In genomic region chr11:6585748-6586147, GRCm38 (mm10) we compare ENCODE assay signal across 37 mouse cellular contexts. TPM values are rescaled to one million over a fixed set of nuclear protein-coding genes. Genes with fewer than 3 reads are reported as not detected.
DNase-seq lines count a peak whose midpoint lies in the region; ATAC-seq and TF ChIP-seq lines count a peak whose summit lies in the region.
"Had no signal": no experiment of that assay in that cellular context is flagged by ENCODE, and none has a peak within 500 bp of the region (broad histone marks: within the 10 kb centered on the region; RNA-seq: fewer than 3 reads in every experiment).

No protein-coding gene starts in this region.

- no peak for TF ChIP-seq EP300 in CH12.LX (IDR thresholded peaks at IDR 0.05; ENCODE audit: low read length)
- no peak for TF ChIP-seq EP300 in liver, postnatal 0 days (IDR thresholded peaks at IDR 0.05; ENCODE audit: low read depth)

- no peak overlapping the region for H3K9ac ChIP-seq in CH12.LX (ENCODE audit: insufficient read depth, low read depth)
- peak overlapping the region; percentile 32; the same call in 1 of the 2 replicates for H3K9ac ChIP-seq in liver, embryonic 12.5 days
- no peak overlapping the region for H3K9ac ChIP-seq in liver, postnatal 0 days (replicated peaks)
- H3K9ac ChIP-seq: forebrain, embryonic 15.5 days; limb, embryonic 12.5 days; neural tube, embryonic 12.5 days; stomach, embryonic 15.5 days had no signal

- dilution Hi-C loops in CH12.LX (cut with MboI; ENCODE audit: extremely low pct_ligation_motif_present, extremely low pct_unique_long_range_greater_than_20kb, low sequenced_read_pairs): no loop called here

- TF ChIP-seq POLR2A in CH12.LX (IDR thresholded peaks at IDR 0.05; ENCODE audit: low read depth, low read length): no peak
- no peak for TF ChIP-seq POLR2A in bone marrow, adult 2 months (IDR thresholded peaks at IDR 0.05; ENCODE audit: borderline replicate concordance, control insufficient read depth, low read depth, low read length)

- no peak for TF ChIP-seq CTCF in CH12.LX (conservative IDR thresholded peaks at IDR 0.05 in 1 of 2, IDR thresholded peaks at IDR 0.05 in 1 of 2; ENCODE audit: low read depth in 2 of 2, low read length in 2 of 2)
- TF ChIP-seq CTCF in bone marrow, adult 2 months (IDR thresholded peaks at IDR 0.05; ENCODE audit: control insufficient read depth, insufficient read depth, low read length): no peak
- TF ChIP-seq CTCF in liver, postnatal 0 days (IDR thresholded peaks at IDR 0.05; ENCODE audit: low read depth): no peak

- no peak overlapping the region for H3K4me2 ChIP-seq in CH12.LX (ENCODE audit: insufficient read depth, low read depth, poor library complexity, severe bottlenecking)
- no peak overlapping the region for H3K4me2 ChIP-seq in liver, embryonic 12.5 days
- no peak overlapping the region for H3K4me2 ChIP-seq in liver, postnatal 0 days (ENCODE audit: low read depth, low read length)
- H3K4me2 ChIP-seq: forebrain, embryonic 15.5 days; limb, embryonic 12.5 days; midbrain, embryonic 11.5 days; neural tube, embryonic 12.5 days; stomach, embryonic 15.5 days had no signal

- ATAC-seq in liver, embryonic 12.5 days: no peak
- ATAC-seq in liver, postnatal 0 days: no peak
- ATAC-seq: forebrain, embryonic 15.5 days; hindbrain, embryonic 16.5 days; midbrain, embryonic 16.5 days; Patski had no signal

- peak overlapping the region; percentile 60 for H3K27ac ChIP-seq in CH12.LX (ENCODE audit: insufficient read depth, low read depth)
- H3K27ac ChIP-seq in bone marrow, adult 2 months (ENCODE audit: control insufficient read depth, insufficient read depth, low read depth, low read length, poor library complexity): peak overlapping the region; percentile 72
- H3K27ac ChIP-seq in liver, embryonic 12.5 days: peak overlapping the region; percentile 79
- H3K27ac ChIP-seq in liver, postnatal 0 days (ENCODE audit: low read depth): peak overlapping the region; percentile 1
- H3K27ac ChIP-seq: forebrain, embryonic 15.5 days; layer of hippocampus, adult 2 months; left cerebral cortex, adult 2 months; limb, embryonic 12.5 days; neural tube, embryonic 12.5 days; stomach, embryonic 15.5 days had no signal

- WGBS in bone marrow, adult 2 months: 79% methylated on average over 8 of the region's 8 CpGs
- 76% methylated on average over 8 of the region's 8 CpGs for WGBS in liver, embryonic 12.5 days (ENCODE audit: insufficient replicate concordance)
- WGBS in liver, postnatal 0 days (ENCODE audit: insufficient replicate concordance): 86% methylated on average over 8 of the region's 8 CpGs

- H3K27me3 ChIP-seq in CH12.LX (replicated peaks): no peaks in the 10 kb centered on the region
- no peaks in the 10 kb centered on the region for H3K27me3 ChIP-seq in liver, embryonic 12.5 days (replicated peaks)
- H3K27me3 ChIP-seq in liver, postnatal 0 days (ENCODE audit: insufficient read depth, low read length): no peaks in the 10 kb centered on the region
- H3K27me3 ChIP-seq: forebrain, embryonic 15.5 days; limb, embryonic 12.5 days; neural tube, embryonic 12.5 days; Patski; stomach, embryonic 15.5 days had no signal

- in situ Hi-C loops in CH12.LX (cut with MboI; ENCODE audit: low pct_ligation_motif_present, low pct_unique_long_range_greater_than_20kb, low sequenced_read_pairs): no loop called here

- peaks cover 21 to 77% of the 10 kb centered on the region in 2 experiments for H3K4me1 ChIP-seq in CH12.LX (ENCODE audit: control insufficient read depth in 1 of 2, insufficient read depth in 2 of 2)
- H3K4me1 ChIP-seq in bone marrow, adult 2 months (ENCODE audit: control insufficient read depth, insufficient read depth, low read length): peaks cover 17% of the 10 kb centered on the region
- H3K4me1 ChIP-seq in liver, embryonic 12.5 days: peaks cover 70% of the 10 kb centered on the region
- H3K4me1 ChIP-seq in liver, postnatal 0 days (ENCODE audit: insufficient read depth): peaks cover 28% of the 10 kb centered on the region
- H3K4me1 ChIP-seq: forebrain, embryonic 15.5 days; limb, embryonic 12.5 days; neural tube, embryonic 12.5 days; stomach, embryonic 15.5 days had no signal

- H3K79me2 ChIP-seq in CH12.LX (replicated peaks; ENCODE audit: control insufficient read depth, extremely low read depth, insufficient read depth, poor library complexity, severe bottlenecking): no peaks in the 10 kb centered on the region

- no peaks in the 10 kb centered on the region for H3K9me3 ChIP-seq in CH12.LX (replicated peaks; ENCODE audit: low read length)
- H3K9me3 ChIP-seq in liver, embryonic 12.5 days (replicated peaks): no peaks in the 10 kb centered on the region
- H3K9me3 ChIP-seq in liver, postnatal 0 days (ENCODE audit: low read length): no peaks in the 10 kb centered on the region
- H3K9me3 ChIP-seq: forebrain, embryonic 15.5 days; G1E; limb, embryonic 12.5 days; neural tube, embryonic 12.5 days; stomach, embryonic 15.5 days had no signal

- DNase-seq in CH12.LX (ENCODE audit: extremely low read depth): no peak
- no peak for DNase-seq in liver, postnatal 0 days
- no peak for DNase-seq in T-cell, adult 2 months (ENCODE audit: low spot score)
- no peak for DNase-seq in retina, postnatal 1 day
- DNase-seq: adrenal gland, postnatal 14 days; cerebellum, adult 18-20 months; cerebellum, postnatal 10 days; gastrocnemius, postnatal 10 days; heart, postnatal 14 days; kidney, adult 18-20 months; kidney, postnatal 36 days; lung, adult 18-20 months; lung, postnatal 10 days had no signal

- H3K4me3 ChIP-seq in CH12.LX (replicated peaks in 1 of 3; ENCODE audit: low read depth in 2 of 3, low read length in 2 of 3, poor library complexity in 1 of 3): peak overlapping the region in 1 of 3 experiments; percentile 12
- H3K4me3 ChIP-seq in bone marrow, adult 2 months (replicated peaks; ENCODE audit: control insufficient read depth, low read depth, low read length): no peak overlapping the region
- H3K4me3 ChIP-seq in liver, embryonic 12.5 days: no peak overlapping the region
- no peak overlapping the region for H3K4me3 ChIP-seq in liver, postnatal 0 days (ENCODE audit: low read depth, low read length)
- H3K4me3 ChIP-seq: forebrain, embryonic 15.5 days; layer of hippocampus, adult 2 months; left cerebral cortex, adult 2 months; limb, embryonic 12.5 days; neural tube, embryonic 12.5 days; stomach, embryonic 15.5 days had no signal

- TF ChIP-seq RAD21 in CH12.LX (IDR thresholded peaks at IDR 0.05; ENCODE audit: low read depth, low read length): no peak

- peaks cover 38 to 67% of the 10 kb centered on the region in 2 experiments for H3K36me3 ChIP-seq in CH12.LX (replicated peaks in 1 of 2; ENCODE audit: control insufficient read depth in 1 of 2, insufficient read depth in 1 of 2, low read length in 1 of 2)
- peaks cover 85% of the 10 kb centered on the region for H3K36me3 ChIP-seq in liver, embryonic 12.5 days
- peaks cover 57% of the 10 kb centered on the region for H3K36me3 ChIP-seq in liver, postnatal 0 days (replicated peaks; ENCODE audit: insufficient read depth, low read length)

TF ChIP-seq in CH12.LX, 34 proteins besides CTCF, POLR2A, EP300 and RAD21:
- TF ChIP-seq MXI1 (IDR thresholded peaks at IDR 0.05; ENCODE audit: low read depth, low read length) (no peak), MYC (IDR thresholded peaks at IDR 0.05; ENCODE audit: low read depth, low read length) (no peak), GABPA (IDR thresholded peaks at IDR 0.05; ENCODE audit: insufficient replicate concordance, low read depth, low read length) (no peak), USF2 (conservative IDR thresholded peaks at IDR 0.05; ENCODE audit: low read depth, low read length) (no peak), ELF1 (IDR thresholded peaks at IDR 0.05; ENCODE audit: low read depth, low read length) (no peak), JUND (conservative IDR thresholded peaks at IDR 0.05; ENCODE audit: low read depth, low read length) (no peak), MAX (IDR thresholded peaks at IDR 0.05; ENCODE audit: low read length) (no peak), MEF2A (IDR thresholded peaks at IDR 0.05; ENCODE audit: borderline replicate concordance, low read depth, low read length) (no peak), MAZ (IDR thresholded peaks at IDR 0.05; ENCODE audit: low read depth, low read length) (no peak)
TF ChIP-seq in CH12.LX: peak in this region for 0.

RNA-seq across cellular contexts. Expression of gene Nacad, which starts 20.1 kb away (rescaled TPM):
- total RNA-seq in CH12.LX (2012; rRNA removed): 0.13 TPM in 2 replicates
- not detected in 2 replicates for total RNA-seq in CH12.LX (2014; rRNA removed)
- 0.34 TPM in 1 of 2 replicates, not detected in the other for polyA plus RNA-seq in CH12.LX (2012; ENCODE audit: insufficient read length, low read depth)
- polyA plus RNA-seq in bone marrow, adult 2 months (2011; ENCODE audit: insufficient read depth, insufficient read length, low replicate concordance, missing spikeins): 6.5 TPM in 1 of 2 replicates, not detected in the other
- polyA plus RNA-seq in liver, embryonic 12.5 days (2016; fragmentation: Nextera tagmentation; extraction: Ambion mirVana): 6.4 and 7.5 TPM in 2 replicates
- polyA plus RNA-seq in liver, postnatal 0 days (2015; fragmentation: Nextera tagmentation; extraction: Ambion mirVana): 1.5 and 1.6 TPM in 2 replicates
- total RNA-seq: granulocyte monocyte progenitor cell, adult 5-6 weeks had no signal
- polyA plus RNA-seq: G1E had no signal

RNA-seq across cellular contexts. Expression of gene Ccm2, which starts 39.1 kb away (rescaled TPM):
- total RNA-seq in CH12.LX (2012; rRNA removed): 30.4 and 31.6 TPM in 2 replicates
- total RNA-seq in CH12.LX (2014; rRNA removed): 32.7 and 32.9 TPM in 2 replicates
- polyA plus RNA-seq in CH12.LX (2012; ENCODE audit: insufficient read length, low read depth): 29.4 and 34.5 TPM in 2 replicates
- 37.1 and 52.3 TPM in 2 replicates for polyA plus RNA-seq in bone marrow, adult 2 months (2011; ENCODE audit: insufficient read depth, insufficient read length, low replicate concordance, missing spikeins)
- 57.9 and 60.0 TPM in 2 replicates for polyA plus RNA-seq in liver, embryonic 12.5 days (2016; fragmentation: Nextera tagmentation; extraction: Ambion mirVana)
- polyA plus RNA-seq in liver, postnatal 0 days (2015; fragmentation: Nextera tagmentation; extraction: Ambion mirVana): 33.9 and 34.9 TPM in 2 replicates

RNA-seq across cellular contexts. Expression of gene Tbrg4, which starts 40.1 kb away (rescaled TPM):
- total RNA-seq in CH12.LX (2012; rRNA removed) (93.1 and 118 TPM in 2 replicates), CH12.LX (2014; rRNA removed) (59.3 and 69.0 TPM in 2 replicates)
- polyA plus RNA-seq in CH12.LX (2012; ENCODE audit: insufficient read length, low read depth): 170 and 191 TPM in 2 replicates
- polyA plus RNA-seq in bone marrow, adult 2 months (2011; ENCODE audit: insufficient read depth, insufficient read length, low replicate concordance, missing spikeins): 42.4 and 68.1 TPM in 2 replicates
- polyA plus RNA-seq in liver, embryonic 12.5 days (2016; fragmentation: Nextera tagmentation; extraction: Ambion mirVana): 69.3 TPM in 2 replicates
- 19.6 and 23.5 TPM in 2 replicates for polyA plus RNA-seq in liver, postnatal 0 days (2015; fragmentation: Nextera tagmentation; extraction: Ambion mirVana)

RNA-seq across cellular contexts. Expression of gene Wap, which starts 52.7 kb away (rescaled TPM):
- total RNA-seq in CH12.LX (2012; rRNA removed) (not detected in 2 replicates), CH12.LX (2014; rRNA removed) (not detected in 2 replicates)
- polyA plus RNA-seq in CH12.LX (2012; ENCODE audit: insufficient read length, low read depth): not detected in 2 replicates
- polyA plus RNA-seq in bone marrow, adult 2 months (2011; ENCODE audit: insufficient read depth, insufficient read length, low replicate concordance, missing spikeins): not detected in 2 replicates
- polyA plus RNA-seq in liver, embryonic 12.5 days (2016; fragmentation: Nextera tagmentation; extraction: Ambion mirVana): not detected in 2 replicates
- polyA plus RNA-seq in liver, postnatal 0 days (2015; fragmentation: Nextera tagmentation; extraction: Ambion mirVana): not detected in 2 replicates
- total RNA-seq: adrenal gland, postnatal 14 days; G1E; gastrocnemius, postnatal 10 days; granulocyte monocyte progenitor cell, adult 5-6 weeks; heart, postnatal 14 days; layer of hippocampus, adult 2 months; layer of hippocampus, postnatal 14 days; left cerebral cortex, adult 2 months; left cerebral cortex, postnatal 25 days had no signal
- polyA plus RNA-seq: brain, embryonic 14.5 days; C2C12; cortical plate, adult 2 months; embryonic facial prominence, embryonic 14.5 days; forebrain, embryonic 15.5 days; G1E; heart, embryonic 14.5 days; hindbrain, embryonic 11.5 days; hindbrain, embryonic 16.5 days; intestine, embryonic 14.5 days; kidney, embryonic 16.5 days; limb, embryonic 12.5 days; midbrain, embryonic 11.5 days; midbrain, embryonic 16.5 days; neural tube, embryonic 12.5 days; Patski; stomach, embryonic 15.5 days had no signal

Comparison
In these comparisons a context has a peak if more than half of its experiments do, and no peak if none do; other contexts are left out.
1. H3K27ac ChIP-seq: peak in every context shown above with its lines; median percentile 79 in liver, embryonic 12.5 days; 72 in bone marrow, adult 2 months; 60 in CH12.LX; 1 in liver, postnatal 0 days.